Mouse (Mus musculus) lung, postnatal 0 days (tissue): ENCODE data around the gene Cyp2d11.

Source experiments
- CTCF ChIP-seq: IDR thresholded peaks from 2 replicates; pipeline ENCODE4 v1.5.1; 2016; ENCODE audit warnings: antibody characterized with exemption, mild to moderate bottlenecking
- EP300 ChIP-seq: IDR thresholded peaks from 2 replicates; pipeline ENCODE4 v1.6.1; 2016; ENCODE audit warnings: antibody characterized with exemption, mild to moderate bottlenecking, control low read depth

DNA sequence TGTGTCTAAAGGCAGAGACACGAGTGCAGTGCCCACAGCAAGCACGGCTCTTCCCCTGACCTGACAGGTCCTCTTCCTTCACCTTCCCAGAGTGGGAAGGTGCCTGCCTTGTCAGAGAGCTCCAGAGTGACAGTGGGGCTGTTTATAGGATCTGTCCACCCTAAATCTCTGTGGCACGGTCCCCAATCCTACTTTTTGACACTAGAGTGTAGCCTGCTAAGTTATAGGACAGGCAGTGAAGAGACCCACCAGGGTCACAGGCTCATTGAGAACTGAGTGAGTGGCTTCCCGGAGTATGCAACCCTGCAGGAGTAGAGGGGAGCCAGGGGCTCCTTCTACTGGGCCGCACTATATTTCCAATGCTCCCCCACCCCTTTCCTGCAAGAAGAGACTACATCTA, 16.1 kb downstream of the Cyp2d11 start:
- TF ChIP-seq CTCF (no peak), EP300 (no peak)
